Mouse (Mus musculus) layer of hippocampus, adult 9-11 months (tissue): ENCODE measurements around the gene Slc16a8.

Experiments
- DNase-seq: peaks from one replicate; pipeline ENCODE4 v3.0.0; 2022

Gene Slc16a8

GRCm38 (mm10) chr15:79212750-79213446 lies 41.7 kb downstream of the Slc16a8 start:
- DNase-seq, result peak; percentile 82

- no peak for DNase-seq
Measured at GRCm38 (mm10) chr15:79210357-79210756, 44.2 kb downstream of the Slc16a8 start.

GRCm38 (mm10) chr15:79208758-79209439 lies 45.7 kb downstream of the Slc16a8 start:
- peak; percentile 72 for DNase-seq

- no peak for DNase-seq
Measured at GRCm38 (mm10) chr15:79208211-79208610, 46.4 kb downstream of the Slc16a8 start.

- DNase-seq, result peak; percentile 31
Measured at GRCm38 (mm10) chr15:79202575-79202974, 52.0 kb downstream of the Slc16a8 start.

GRCm38 (mm10) chr15:79201491-79202150 lies 52.9 kb downstream of the Slc16a8 start:
- peak; percentile 78 for DNase-seq
